Mouse (Mus musculus) kidney, postnatal 14 days (tissue): ENCODE measurements around the gene Serpinb2.

Experiments
- DNase-seq: peaks from one replicate; pipeline ENCODE4 v3.0.0; 2022; ENCODE audit warnings: mixed read lengths

Serpinb2 gene

GRCm38 (mm10) chr1:107511252-107511651, at the start of gene Serpinb2:
Gene Serpinb2, plus strand, starts transcription at chr1:107511423.
- DNase-seq, result no peak

- no peak for DNase-seq
These were observed 31.3 kb upstream of the Serpinb2 start for GRCm38 (mm10) chr1:107479909-107480308.

- peak; percentile 71 for DNase-seq
These were observed 29.8 kb upstream of the Serpinb2 start for GRCm38 (mm10) chr1:107481452-107481851.

- DNase-seq, result no peak
These were observed 21.6 kb upstream of the Serpinb2 start for GRCm38 (mm10) chr1:107489577-107489976.

GRCm38 (mm10) chr1:107496789-107497188, 14.4 kb upstream of the Serpinb2 start:
- no peak for DNase-seq

- no peak for DNase-seq
These were observed 9.2 kb upstream of the Serpinb2 start for GRCm38 (mm10) chr1:107502025-107502424.

DNA sequence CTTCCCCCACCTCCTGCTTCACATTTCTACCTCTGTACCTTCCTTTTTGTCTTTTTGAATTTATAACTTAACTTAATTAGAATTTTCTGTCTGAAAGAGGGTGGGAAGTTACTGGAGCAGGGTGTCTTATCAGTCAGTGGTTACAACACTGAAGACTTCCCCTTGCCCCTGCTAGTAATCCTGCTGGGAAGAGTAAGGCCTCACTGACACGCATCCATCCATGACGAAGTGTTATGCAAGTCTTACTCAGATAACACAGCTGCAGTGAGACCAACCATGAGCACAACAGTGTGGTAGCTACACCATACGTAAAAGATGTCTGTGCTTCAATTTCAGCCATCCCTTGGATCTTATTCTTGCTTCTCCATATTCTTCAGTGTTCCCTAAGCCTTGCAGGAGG, 7.9 kb upstream of the Serpinb2 start:
- no peak for DNase-seq

- no peak for DNase-seq
These were observed 5.2 kb upstream of the Serpinb2 start for GRCm38 (mm10) chr1:107505898-107506562.

- no peak for DNase-seq
These were observed 1.2 kb downstream of the Serpinb2 start for GRCm38 (mm10) chr1:107512194-107513138.

DNA sequence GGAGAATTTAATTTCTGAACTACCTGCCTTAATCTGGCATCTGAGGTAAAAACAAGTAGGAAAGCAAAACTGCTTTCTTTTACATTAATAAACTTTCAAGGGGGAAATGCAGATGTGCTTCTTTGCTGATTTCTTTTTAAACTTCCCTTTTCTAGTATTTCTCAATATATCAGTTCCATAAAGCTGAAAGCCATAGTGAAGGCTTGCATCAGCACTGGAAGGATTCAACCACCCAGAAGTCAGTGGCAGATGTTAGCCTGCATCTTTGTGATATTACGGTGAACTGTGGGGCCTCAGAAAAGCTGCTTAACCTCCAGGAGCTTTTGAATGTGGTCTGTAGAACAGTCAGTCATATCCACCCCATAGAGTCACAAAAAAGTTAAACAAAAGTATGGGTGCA, 2.3 kb downstream of the Serpinb2 start:
- no peak for DNase-seq

DNA sequence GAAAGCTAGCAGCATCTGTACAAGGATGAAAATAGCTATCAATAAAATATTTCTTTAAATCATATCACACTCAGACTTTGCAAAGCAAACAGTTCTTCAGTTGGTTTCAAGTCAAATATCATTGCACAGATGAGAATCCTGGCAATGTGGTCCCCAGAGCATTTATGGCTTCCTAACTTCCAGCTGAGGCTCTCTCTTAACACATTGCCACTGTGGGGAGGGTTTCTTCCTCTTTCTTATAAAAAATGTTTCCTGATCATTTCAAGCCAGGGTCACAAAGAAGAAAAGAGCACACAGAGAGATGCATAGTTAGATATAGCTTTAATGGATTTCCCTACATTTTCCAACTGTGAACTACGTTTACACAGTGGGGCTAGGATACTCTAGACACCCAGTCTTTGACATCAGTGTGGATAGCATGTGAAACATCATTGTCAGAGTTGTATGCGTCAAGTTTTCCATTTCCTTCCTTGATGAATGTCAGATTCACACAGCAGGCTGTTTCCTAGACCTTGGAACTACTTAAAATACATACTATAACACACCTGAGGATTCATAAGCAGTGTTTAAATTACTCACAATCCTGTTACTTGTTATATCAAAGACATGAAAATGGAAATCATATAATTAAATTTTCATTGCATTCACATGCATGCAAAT, 4.7 kb downstream of the Serpinb2 start:
- no peak for DNase-seq

DNA sequence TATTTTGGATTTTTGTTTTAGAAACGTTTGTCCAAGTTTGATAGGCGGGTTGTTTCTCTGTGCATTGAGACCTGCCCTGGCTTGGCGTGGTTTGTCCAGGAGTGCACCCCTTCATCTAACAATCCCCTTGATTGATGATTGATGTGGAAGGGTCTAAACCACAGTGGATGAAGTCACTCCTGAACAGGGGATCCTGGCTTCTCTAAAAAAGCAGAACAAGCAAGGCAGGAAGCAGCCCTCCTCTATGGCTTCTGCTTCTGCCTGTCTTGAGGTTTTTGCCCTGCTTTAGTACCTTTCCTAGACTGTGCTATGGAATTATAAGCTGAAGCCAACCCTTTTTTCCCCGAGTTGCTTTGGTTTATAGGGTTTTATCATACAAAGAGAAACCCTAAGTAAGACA, 14.4 kb downstream of the Serpinb2 start:
- no peak for DNase-seq

DNA sequence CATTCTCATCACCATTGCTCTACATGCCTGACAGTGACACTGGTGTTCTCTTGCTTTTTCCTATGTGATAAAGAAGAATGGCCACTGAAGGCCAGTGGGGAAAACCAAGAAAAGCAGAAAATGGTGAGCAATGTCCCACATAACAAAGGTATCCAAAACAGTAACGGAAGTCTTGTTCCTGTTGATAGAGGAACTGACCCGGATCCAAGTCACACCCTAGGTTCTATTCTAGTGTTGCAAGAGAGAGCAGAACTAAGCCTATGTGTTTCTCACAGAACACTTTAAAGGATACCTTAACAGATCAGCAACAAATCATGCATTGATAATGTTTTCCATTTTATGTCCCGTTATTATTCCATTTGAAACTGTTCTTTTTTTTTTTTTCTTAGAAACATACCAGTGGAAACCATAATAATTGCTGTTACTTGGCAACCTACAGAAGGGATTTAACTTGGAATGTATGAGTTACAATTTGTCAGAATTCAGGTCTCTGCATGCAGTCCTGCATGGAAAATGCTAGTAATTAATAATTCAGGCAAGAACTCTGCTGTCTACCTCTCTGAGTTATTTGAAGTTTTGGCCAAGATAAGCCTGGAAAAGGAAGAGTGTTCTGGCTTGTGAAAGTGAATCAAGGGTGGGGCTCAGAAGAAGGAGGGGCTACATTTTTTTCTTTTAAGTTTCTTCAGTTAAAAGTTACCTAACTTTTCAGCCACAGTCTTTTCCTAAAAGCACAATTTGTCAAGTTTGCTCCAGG, 17.3 kb downstream of the Serpinb2 start:
- DNase-seq, result no peak

DNA sequence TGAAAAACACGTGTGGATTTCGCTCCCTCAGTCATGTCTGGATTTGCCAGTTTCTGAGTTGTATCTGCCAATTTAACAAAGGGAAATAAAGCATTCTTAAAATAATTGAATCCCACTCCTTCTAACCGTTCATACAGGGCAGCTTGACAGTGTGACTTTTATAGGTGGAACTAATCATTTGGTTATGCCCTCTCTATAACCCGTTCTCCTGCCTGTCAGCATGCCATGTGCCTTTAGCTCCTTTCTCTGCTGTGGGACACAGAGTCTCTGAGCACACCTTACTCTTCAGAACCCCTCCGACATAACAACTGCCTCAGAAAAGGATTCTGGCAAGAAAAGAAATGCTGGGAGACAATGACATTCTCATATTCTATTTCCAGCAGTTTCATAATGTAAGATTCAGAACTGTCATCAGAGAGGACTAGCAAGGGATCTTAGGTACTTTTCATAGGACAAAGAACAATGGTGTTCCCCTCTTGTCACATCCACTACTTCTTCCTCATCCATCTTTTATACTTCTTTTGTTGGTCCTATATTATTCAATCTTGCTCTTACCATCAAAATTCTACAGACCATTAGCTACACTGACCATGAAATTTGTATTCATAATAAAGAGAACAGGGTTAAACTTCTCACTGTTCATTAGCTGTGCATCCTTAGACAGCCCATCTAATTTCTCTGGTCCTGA, 18.3 kb downstream of the Serpinb2 start:
- DNase-seq, result no peak

GRCm38 (mm10) chr1:107533736-107534135, 22.5 kb downstream of the Serpinb2 start:
- DNase-seq, result no peak

DNA sequence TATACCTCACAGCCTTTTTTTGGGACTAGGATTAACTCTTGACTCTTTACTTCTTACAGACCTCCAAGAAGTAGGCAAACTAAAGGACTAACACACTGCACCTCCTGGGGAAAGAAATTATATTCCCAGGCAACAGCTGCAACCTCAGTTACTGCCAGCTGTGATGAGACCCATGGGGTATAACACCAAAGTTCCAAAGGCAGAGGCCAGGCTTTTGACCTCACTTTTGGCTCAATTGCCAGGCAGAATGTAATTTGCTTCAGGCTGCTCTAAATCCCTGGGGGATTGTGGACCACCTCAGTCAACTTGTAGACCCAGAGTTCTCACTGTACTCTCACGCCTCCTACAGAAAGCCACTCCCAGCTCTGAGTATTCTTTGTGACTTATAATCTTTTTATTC, 26.2 kb downstream of the Serpinb2 start:
- DNase-seq, result no peak

GRCm38 (mm10) chr1:107559494-107559893, 48.3 kb downstream of the Serpinb2 start:
- DNase-seq, result no peak

GRCm38 (mm10) chr1:107562110-107562509, 50.9 kb downstream of the Serpinb2 start:
- DNase-seq, result no peak

DNA sequence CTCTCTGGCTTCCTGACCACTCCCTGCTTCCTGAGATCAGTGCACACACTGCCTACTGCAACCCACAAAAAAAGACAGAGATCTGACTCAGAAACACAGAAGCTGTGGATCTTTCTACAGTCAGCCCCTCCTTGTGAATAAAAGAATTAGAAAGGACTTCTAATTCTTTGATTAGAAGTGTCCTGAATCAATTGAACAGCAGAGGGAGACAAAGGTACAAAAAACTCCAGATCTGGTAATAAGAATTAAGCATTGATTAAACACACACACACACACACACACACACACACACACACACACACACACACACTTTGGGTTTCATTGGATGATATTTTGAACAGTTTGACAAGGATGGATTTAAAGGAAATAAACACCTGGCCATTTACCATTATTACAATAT, 54.4 kb downstream of the Serpinb2 start:
- no peak for DNase-seq

DNA sequence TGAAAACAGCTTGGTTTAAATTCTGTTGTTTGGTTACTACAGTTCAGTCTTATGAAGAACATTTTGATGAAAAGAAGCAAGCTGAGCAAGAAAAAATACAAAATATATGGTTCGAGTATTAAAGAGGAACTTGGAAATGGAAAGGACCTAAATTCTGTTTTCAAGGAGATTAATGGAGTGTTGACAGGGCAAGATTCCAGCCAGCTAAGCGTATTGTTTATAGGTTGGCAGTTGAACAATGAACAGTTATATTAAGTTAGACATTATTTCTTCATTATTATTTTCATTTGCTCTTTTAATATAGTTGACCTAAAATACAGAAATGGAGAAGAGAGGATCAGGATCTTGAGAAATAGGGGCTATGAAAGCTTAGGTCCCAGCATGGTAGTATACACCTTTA, 64.9 kb downstream of the Serpinb2 start:
- no peak for DNase-seq

DNA sequence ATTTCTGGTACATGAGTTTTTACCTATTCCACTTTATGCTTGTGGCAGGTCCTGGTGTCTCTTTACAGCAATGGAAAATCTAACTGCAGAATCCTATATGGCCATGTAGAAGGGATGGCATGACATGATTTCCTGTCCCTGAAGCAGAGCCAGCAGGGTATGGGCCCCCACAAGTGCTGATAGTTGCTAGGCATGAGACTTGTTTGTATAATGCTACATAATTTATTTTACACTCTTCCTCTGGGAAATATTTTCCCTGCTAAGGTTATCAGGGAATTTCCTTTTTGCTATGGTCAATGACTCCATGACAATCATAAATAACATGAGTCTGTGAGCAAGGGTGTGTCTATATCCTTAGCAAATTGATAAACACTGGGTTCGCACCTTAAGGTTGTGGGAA, 66.3 kb downstream of the Serpinb2 start:
- no peak for DNase-seq

DNA sequence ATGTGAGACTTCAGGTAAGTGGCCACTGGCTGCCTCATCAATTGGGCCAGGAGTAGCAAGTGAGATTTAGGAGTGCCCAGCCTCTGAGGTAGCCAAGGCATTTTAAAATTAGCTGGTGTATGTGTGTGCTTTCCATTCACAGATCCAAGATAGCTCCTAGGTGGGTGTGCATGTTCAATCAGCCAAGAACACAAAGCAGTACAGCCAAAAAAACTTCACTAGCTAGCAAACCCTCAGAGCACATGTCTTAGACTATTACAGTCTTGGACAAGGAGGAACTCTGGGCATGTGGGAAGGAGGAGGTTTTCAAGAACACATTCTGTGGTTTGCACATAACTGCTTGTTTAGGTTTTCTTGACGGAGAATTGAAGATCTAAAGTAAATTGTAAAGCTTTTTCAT, 70.0 kb downstream of the Serpinb2 start:
- DNase-seq, result no peak
